Mouse (Mus musculus) bone marrow macrophage, adult 2 months (primary cell): ENCODE data around the gene Wdsub1. TPM values are rescaled to one million over a fixed set of nuclear protein-coding genes. Genes with fewer than 3 reads are reported as not detected.

ENCODE experiments used
- H3K27ac ChIP-seq: 2 replicates; pipeline ENCODE4 v1.5.1; 2012; ENCODE audit warnings: low read depth, low read length; ENCODE audit not compliant: insufficient read depth
- H3K4me1 ChIP-seq: 2 replicates; pipeline ENCODE4 v1.6.1; 2012; ENCODE audit warnings: low read length; ENCODE audit not compliant: control insufficient read depth, insufficient read depth
- H3K4me3 ChIP-seq: 2 replicates; pipeline ENCODE4 v1.5.1; 2012; ENCODE audit warnings: mild to moderate bottlenecking, low read length, moderate library complexity; ENCODE audit not compliant: insufficient read depth
- CTCF ChIP-seq: IDR thresholded peaks from 2 replicates; pipeline ENCODE4 v1.5.1; 2012; ENCODE audit warnings: low read depth, mild to moderate bottlenecking, low read length, moderate library complexity
- POLR2A ChIP-seq: IDR thresholded peaks from 2 replicates; pipeline ENCODE4 v1.6.1; 2012; ENCODE audit warnings: mild to moderate bottlenecking, low read depth, low read length, borderline replicate concordance
- polyA plus RNA-seq: library from polyadenylated mRNA; stranded (reverse); fragments of >200 nt; gene quantifications from 2 replicates; pipeline ENCODE4 v1.2.4, GENCODE M21; 2012; ENCODE audit not compliant: missing spikeins, insufficient read depth, insufficient read length

Gene Wdsub1
- polyA plus RNA-seq, 1 experiment, result 16.0 TPM

- Histone ChIP-seq H3K4me1 (peaks cover 5% of the 10 kb centered on the region; the same call in 1 of the 2 replicates), H3K27ac (no peak overlapping the region), H3K4me3 (no peak overlapping the region)
- TF ChIP-seq POLR2A (no peak), CTCF (no peak)
Observed at GRCm38 (mm10) chr2:59813457-59813856, 68.9 kb downstream of the Wdsub1 start.

DNA sequence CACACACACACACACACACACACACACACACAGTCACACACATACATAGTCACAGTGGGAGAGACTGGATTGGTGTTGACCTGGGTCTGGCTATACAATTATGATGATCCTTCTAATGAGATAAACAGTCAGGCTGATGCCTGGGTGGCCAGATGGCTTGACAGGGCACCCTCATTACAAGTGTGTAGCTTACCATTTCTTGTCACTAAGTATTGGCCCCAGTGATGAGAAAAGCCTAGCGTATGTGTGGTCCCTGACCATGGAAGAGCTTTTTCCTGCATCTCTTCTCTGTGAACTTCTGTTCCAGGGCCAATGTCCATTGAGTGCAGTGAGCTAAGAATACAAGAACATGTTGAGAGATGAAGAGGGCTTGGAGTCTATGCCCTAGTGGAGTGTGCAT is 69.8 kb downstream of the Wdsub1 start:
- TF ChIP-seq POLR2A (no peak), CTCF (no peak)
- H3K4me1 ChIP-seq, result peaks cover 5% of the 10 kb centered on the region; the same call in 1 of the 2 replicates
- H3K27ac ChIP-seq, result no peak overlapping the region
- no peak overlapping the region for H3K4me3 ChIP-seq

DNA sequence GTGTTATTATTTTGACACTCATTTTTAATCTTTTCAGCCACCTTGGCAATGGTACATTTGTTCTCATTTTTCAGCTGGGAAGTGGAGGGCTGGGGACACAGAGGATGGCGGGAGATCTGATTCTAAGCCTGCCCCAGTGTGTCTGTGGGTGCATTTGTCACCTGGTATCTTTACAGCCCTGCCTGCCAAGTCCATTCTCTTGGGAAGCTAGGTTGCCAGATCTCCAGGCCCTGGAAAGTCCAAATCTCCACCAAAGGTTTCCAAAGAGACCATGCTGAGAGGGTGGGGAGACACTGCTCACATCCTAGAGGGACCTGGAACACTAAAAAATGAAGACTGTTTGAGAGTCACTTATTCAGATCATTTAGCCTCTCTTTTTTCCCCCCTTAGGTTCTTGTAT is 71.1 kb downstream of the Wdsub1 start:
- TF ChIP-seq CTCF, result no peak
- Histone ChIP-seq H3K4me1 (peaks cover 5% of the 10 kb centered on the region; the same call in 1 of the 2 replicates), H3K4me3 (no peak overlapping the region), H3K27ac (no peak overlapping the region)

DNA sequence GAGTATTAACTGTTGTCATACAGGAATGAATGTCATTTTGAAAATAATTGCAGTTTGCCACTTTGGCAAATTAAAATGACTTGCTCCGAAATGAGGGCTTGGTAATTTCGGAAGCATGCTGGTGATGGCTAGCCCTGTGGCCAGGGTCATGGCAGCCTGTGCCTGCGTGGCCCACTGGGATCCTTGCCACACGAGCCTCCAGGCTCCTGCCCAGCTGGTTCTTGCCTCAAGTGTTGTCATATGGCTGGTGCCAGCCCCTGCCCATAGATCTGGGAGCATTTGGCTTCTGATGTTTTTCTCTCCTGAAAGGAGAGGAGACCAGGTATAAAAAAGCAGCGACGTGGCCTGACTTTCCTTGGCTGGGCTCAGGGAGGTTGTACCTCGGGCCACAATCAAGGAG is 72.4 kb downstream of the Wdsub1 start:
- Histone ChIP-seq H3K27ac (no peak overlapping the region), H3K4me3 (no peak overlapping the region), H3K4me1 (peaks cover 4% of the 10 kb centered on the region; the same call in 1 of the 2 replicates)
- TF ChIP-seq POLR2A (no peak), CTCF (no peak)

GRCm38 (mm10) chr2:59808608-59809007 is 73.8 kb downstream of the Wdsub1 start:
- no peak for TF ChIP-seq POLR2A
- Histone ChIP-seq H3K27ac (no peak overlapping the region), H3K4me3 (no peak overlapping the region), H3K4me1 (peaks cover 5% of the 10 kb centered on the region)

- Histone ChIP-seq H3K27ac (no peak overlapping the region), H3K4me3 (no peak overlapping the region), H3K4me1 (peaks cover 21% of the 10 kb centered on the region)
- TF ChIP-seq POLR2A (no peak), CTCF (no peak)
Observed at GRCm38 (mm10) chr2:59806038-59806437, 76.4 kb downstream of the Wdsub1 start.

- Histone ChIP-seq H3K4me1 (peaks cover 25% of the 10 kb centered on the region), H3K4me3 (no peak overlapping the region), H3K27ac (no peak overlapping the region)
- no peak for TF ChIP-seq CTCF
- TF ChIP-seq POLR2A, result no peak
Observed at GRCm38 (mm10) chr2:59805595-59805994, 76.8 kb downstream of the Wdsub1 start.

DNA sequence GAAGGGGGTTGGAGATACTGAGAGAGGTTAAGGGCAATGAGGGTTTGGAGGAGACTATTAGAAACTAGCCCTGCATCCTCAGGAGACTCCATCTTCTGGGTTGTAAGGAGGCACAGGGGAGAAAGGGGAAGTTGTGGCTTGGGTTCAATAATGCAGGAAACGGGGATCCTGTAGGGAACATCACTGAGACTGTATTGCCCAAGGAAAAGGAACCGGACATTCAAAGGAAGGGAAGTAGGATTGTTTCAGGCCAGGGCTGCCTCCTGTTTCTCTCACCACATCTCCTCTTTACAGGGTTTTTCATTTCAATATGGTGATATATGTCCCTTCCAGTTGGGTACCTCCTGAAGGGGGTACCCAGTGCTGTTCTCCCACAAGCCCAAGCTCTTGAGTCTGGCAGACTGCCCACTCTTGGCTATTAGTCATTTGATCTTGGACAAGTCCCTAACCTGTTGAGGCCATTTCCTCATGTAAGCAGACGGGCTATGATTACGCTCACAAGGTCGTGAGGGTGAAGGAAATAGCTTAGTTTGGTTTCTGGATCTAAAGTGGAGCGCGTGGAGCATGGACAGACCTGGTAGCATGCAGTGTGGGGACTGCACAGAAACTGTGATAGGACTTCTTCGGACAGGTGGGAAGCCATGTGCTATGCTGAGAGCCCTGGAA is 79.5 kb downstream of the Wdsub1 start:
- TF ChIP-seq CTCF (no peak), POLR2A (no peak)
- Histone ChIP-seq H3K4me1 (peaks cover 29% of the 10 kb centered on the region), H3K27ac (peak overlapping the region; percentile 41), H3K4me3 (no peak overlapping the region)
